Mouse (Mus musculus) E14TG2a.4 (cell line): ENCODE measurements at regions not wholly inside any gene's neighbourhood (a gene's known extent, or its start where the extent isn't known, plus 50 kb on each side); places are given as distances from the start of the nearest gene placed in this dataset.

Experiments used
- CTCF ChIP-seq: conservative IDR thresholded peaks from 2 replicates; pipeline ENCODE4 v1.5.1; 2014; ENCODE audit warnings: low read length
- NANOG ChIP-seq: IDR thresholded peaks from 2 replicates; pipeline ENCODE4 v1.6.1; 2014; ENCODE audit warnings: borderline replicate concordance, low read length, mixed read lengths
- POU5F1 ChIP-seq: IDR thresholded peaks from 2 replicates; pipeline ENCODE4 v1.6.1; 2014; ENCODE audit warnings: low read length, borderline replicate concordance

GRCm38 (mm10) chr10:57317067-57317466 lies 169.1 kb upstream of the Hsf2 start:
- TF ChIP-seq CTCF (no peak), NANOG (no peak), POU5F1 (no peak)
